Mouse (Mus musculus) Patski (cell line): Measurements from ENCODE around the gene Isoc2a. TPM values are rescaled to one million over a fixed set of nuclear protein-coding genes. Genes with fewer than 3 reads are reported as not detected.

Source experiments
- ATAC-seq: fragments of 100-300 bp; one replicate; pipeline ENCODE4 v1.8.0; 2021
- CTCF ChIA-PET: fragments of 350-600 bp; sonication (Branson Sonifier 250); formaldehyde crosslinking; loops from one replicate; lab custom pipeline; 2022; ENCODE audit warnings: inconsistent platforms; lab: Charles Lee
- POLR2A ChIA-PET: fragments of 350-600 bp; sonication (Branson Sonifier 250); formaldehyde crosslinking; loops from one replicate; lab custom pipeline; 2022; ENCODE audit warnings: antibody characterized with exemption, inconsistent platforms; lab: Charles Lee
- DNase-seq: peaks from one replicate; pipeline ENCODE4 v3.0.0-alpha.2; 2011; ENCODE audit warnings: low read depth, low spot score
- H3K27me3 ChIP-seq: fragments of 371-371 bp; one replicate; pipeline ENCODE4 v1.5.1; 2021
- CTCF ChIP-seq: fragments of 100-300 bp; IDR thresholded peaks from one replicate; pipeline ENCODE4 v1.5.1; 2021
- in situ Hi-C: fragments of 300-500 bp; cut with MboI; formaldehyde crosslinking; loops from 3 replicates; pipeline ENCODE4 v1.11.1; 2018; ENCODE audit warnings: low pct_unique_long_range_greater_than_20kb, mixed read lengths
- polyA plus RNA-seq: library from polyadenylated mRNA; unstranded; gene quantifications from one replicate; pipeline ENCODE4 v1.2.3, GENCODE M21; 2021

Gene Isoc2a
- polyA plus RNA-seq, 1 experiment from 2014 or later, result 6.6 TPM

GRCm38 (mm10) chr7:4936832-4937231 lies 59.9 kb downstream of the Isoc2a start:
- ATAC-seq (no peak), DNase-seq (no peak)
- H3K27me3 ChIP-seq, result no peaks in the 10 kb centered on the region
- ChIA-PET POLR2A (no interaction called here), CTCF (interaction anchor here (1.4 to 1.6 kb wide), 2 partner anchors 28 to 140 kb away, joined by 3 to 6 read pairs; partner anchors contain the start of gene Sbk2)
- in situ Hi-C loops, result no loop called here
- no peak for TF ChIP-seq CTCF

- ChIA-PET POLR2A (no interaction called here), CTCF (interaction anchor here (1.6 kb wide), 1 partner anchor 27 kb away, joined by 6 read pairs; the partner anchor contains the start of gene Sbk2)
- H3K27me3 ChIP-seq, result no peaks in the 10 kb centered on the region
- DNase-seq (no peak), ATAC-seq (no peak)
- in situ Hi-C loops, result no loop called here
- TF ChIP-seq CTCF, result no peak
Observed at GRCm38 (mm10) chr7:4937392-4937791, 60.4 kb downstream of the Isoc2a start.

- ATAC-seq (no peak), DNase-seq (no peak)
- H3K27me3 ChIP-seq, result no peaks in the 10 kb centered on the region
- ChIA-PET CTCF (interaction anchor here (0.8 to 2.5 kb wide), 9 partner anchors 23 to 122 kb away, joined by 3 to 12 read pairs (median 5); partner anchors contain the start of genes Sbk2 and Zfp628), POLR2A (interaction anchor here (1.0 kb wide), 1 partner anchor 127 kb away, joined by 4 read pairs; no protein-coding TSS in a partner anchor)
- TF ChIP-seq CTCF, result peak; percentile 93
- in situ Hi-C loops, result no loop called here
Observed at GRCm38 (mm10) chr7:4938456-4938855, 61.5 kb downstream of the Isoc2a start.

GRCm38 (mm10) chr7:4940068-4940479 lies 63.1 kb downstream of the Isoc2a start:
- TF ChIP-seq CTCF, result peak; percentile 95
- ChIA-PET CTCF (interaction anchor here (0.7 to 3.3 kb wide), 20 partner anchors 8 to 380 kb away, joined by 3 to 12 read pairs (median 4); partner anchors contain the start of genes Nat14, Sbk2, Ssc5d and Ube2s), POLR2A (no interaction called here)
- no peaks in the 10 kb centered on the region for H3K27me3 ChIP-seq
- no peak for DNase-seq
- in situ Hi-C loops, result loop anchor here (5.0 to 10.0 kb wide), 2 partner anchors 107 to 375 kb away; no protein-coding TSS in a partner anchor
- ATAC-seq, result no peak

GRCm38 (mm10) chr7:4942673-4943072 lies 65.7 kb downstream of the Isoc2a start:
- no peak for TF ChIP-seq CTCF
- POLR2A ChIA-PET, result interaction anchor here (1.5 kb wide), 1 partner anchor 118 kb away, joined by 3 read pairs; no protein-coding TSS in a partner anchor
- ATAC-seq (no peak), DNase-seq (no peak)
- H3K27me3 ChIP-seq, result no peaks in the 10 kb centered on the region
- CTCF ChIA-PET, result interaction anchor here (1.8 to 3.3 kb wide), 2 partner anchors 21 to 108 kb away, joined by 4 to 11 read pairs; partner anchors contain the start of genes Sbk2 and Zfp580
- in situ Hi-C loops, result loop anchor here (5.0 to 10.0 kb wide), 2 partner anchors 105 to 378 kb away; no protein-coding TSS in a partner anchor

GRCm38 (mm10) chr7:4943223-4943815 lies 66.4 kb downstream of the Isoc2a start:
- peak; percentile 86 for ATAC-seq
- DNase-seq, result peak; percentile 61
- no peaks in the 10 kb centered on the region for H3K27me3 ChIP-seq
- ChIA-PET POLR2A (interaction anchor here (0.5 to 1.5 kb wide), 2 partner anchors 54 to 118 kb away, joined by 3 read pairs; no protein-coding TSS in a partner anchor), CTCF (interaction anchor here (0.6 to 1.6 kb wide), 4 partner anchors 15 to 117 kb away, joined by 3 to 6 read pairs (median 4); partner anchors contain the start of genes Fiz1, Sbk2 and Zfp524)
- in situ Hi-C loops, result loop anchor here (5.0 to 10.0 kb wide), 2 partner anchors 104 to 379 kb away; no protein-coding TSS in a partner anchor
- peak; percentile 96 for TF ChIP-seq CTCF

Other genes starting within 250 kb of the Isoc2a start
- gene Tmem86b, start 245.7 kb upstream of the Isoc2a start, polyA plus RNA-seq, result 2.6 TPM
- gene Ppp6r1, start 218.1 kb upstream of the Isoc2a start, polyA plus RNA-seq, result 82.6 TPM
- 80.2 TPM for gene Hspbp1, start 192.1 kb upstream of the Isoc2a start, polyA plus RNA-seq
- gene Brsk1, start 186.5 kb upstream of the Isoc2a start, polyA plus RNA-seq, result 27.9 TPM
- 0.14 TPM for gene Tmem150b, start 151.9 kb upstream of the Isoc2a start, polyA plus RNA-seq
- gene Kmt5c, start 137.0 kb upstream of the Isoc2a start, polyA plus RNA-seq, result 58.6 TPM
- gene Cox6b2, start 124.1 kb upstream of the Isoc2a start, polyA plus RNA-seq, result not detected
- gene Fam71e2, start 105.9 kb upstream of the Isoc2a start, polyA plus RNA-seq, result not detected
- gene Il11, start 94.3 kb upstream of the Isoc2a start, polyA plus RNA-seq, result 2.4 TPM
- 0.67 TPM for gene Tmem190, start 94.2 kb upstream of the Isoc2a start, polyA plus RNA-seq
- gene Tmem238, start 87.5 kb upstream of the Isoc2a start, polyA plus RNA-seq, result 5.7 TPM
- 230 TPM for gene Rpl28, start 84.3 kb upstream of the Isoc2a start, polyA plus RNA-seq
- gene Ube2s, start 64.6 kb upstream of the Isoc2a start, polyA plus RNA-seq, result 250 TPM
- 1.9 TPM for gene Shisa7, start 32.5 kb upstream of the Isoc2a start, polyA plus RNA-seq
- 8.5 TPM for gene Isoc2b, start 6.9 kb upstream of the Isoc2a start, polyA plus RNA-seq
- gene Gm36210, start 29.4 kb downstream of the Isoc2a start, polyA plus RNA-seq, result not detected
- 8.1 TPM for gene Zfp628, start 38.1 kb downstream of the Isoc2a start, polyA plus RNA-seq
- 5.3 TPM for gene Nat14, start 44.9 kb downstream of the Isoc2a start, polyA plus RNA-seq
- 4.7 TPM for gene Ssc5d, start 48.6 kb downstream of the Isoc2a start, polyA plus RNA-seq
- 1.8 TPM for gene Sbk2, start 87.3 kb downstream of the Isoc2a start, polyA plus RNA-seq
- 0.09 TPM for gene Sbk3, start 94.0 kb downstream of the Isoc2a start, polyA plus RNA-seq
- gene Zfp579, start 119.0 kb downstream of the Isoc2a start, polyA plus RNA-seq, result 25.1 TPM
- gene Zfp524, start 137.3 kb downstream of the Isoc2a start, polyA plus RNA-seq, result 11.0 TPM
- gene Fiz1, start 137.5 kb downstream of the Isoc2a start, polyA plus RNA-seq, result 31.6 TPM
- 1.3 TPM for gene Gm44973, start 138.3 kb downstream of the Isoc2a start, polyA plus RNA-seq
- 33.9 TPM for gene Zfp865, start 143.2 kb downstream of the Isoc2a start, polyA plus RNA-seq
- 7.9 TPM for gene Ccdc106, start 143.4 kb downstream of the Isoc2a start, polyA plus RNA-seq
- not detected for gene 4632433K11Rik, start 157.0 kb downstream of the Isoc2a start, polyA plus RNA-seq
- 6.3 TPM for gene Zfp784, start 161.3 kb downstream of the Isoc2a start, polyA plus RNA-seq
- 22.4 TPM for gene Zfp580, start 174.4 kb downstream of the Isoc2a start, polyA plus RNA-seq
- gene U2af2, start 185.0 kb downstream of the Isoc2a start, polyA plus RNA-seq, result 216 TPM
- 138 TPM for gene Epn1, start 203.1 kb downstream of the Isoc2a start, polyA plus RNA-seq
- not detected for gene Rfpl4, start 239.8 kb downstream of the Isoc2a start, polyA plus RNA-seq
- 0.05 TPM for gene Rasl2-9, start 248.8 kb downstream of the Isoc2a start, polyA plus RNA-seq